Mouse (Mus musculus) neural tube, embryonic 13.5 days (tissue): ENCODE data around the gene Shisa5. TPM values are rescaled to one million over a fixed set of nuclear protein-coding genes. Genes with fewer than 3 reads are reported as not detected.

Experiments
- polyA plus RNA-seq: library from polyadenylated mRNA; unstranded; fragments of >200 nt; fragmentation: Nextera tagmentation; extraction: Ambion mirVana; gene quantifications from 2 replicates; pipeline ENCODE4 v1.2.1, GENCODE M21; 2015

The Shisa5 gene
- polyA plus RNA-seq, 1 experiment from 2014 or later: 59.9 TPM

Other genes starting within 250 kb of the Shisa5 start
- 20.7 and 23.9 TPM in 2 replicates for gene Nckipsd, start 230.2 kb upstream of the Shisa5 start, polyA plus RNA-seq
- 12.1 and 12.2 TPM in 2 replicates for gene Celsr3, start 212.2 kb upstream of the Shisa5 start, polyA plus RNA-seq
- gene Slc26a6, start 185.3 kb upstream of the Shisa5 start, polyA plus RNA-seq: 12.7 and 13.5 TPM in 2 replicates
- gene Tmem89, start 123.9 kb upstream of the Shisa5 start, polyA plus RNA-seq: not detected in 2 replicates
- 399 and 434 TPM in 2 replicates for gene Uqcrc1, start 101.9 kb upstream of the Shisa5 start, polyA plus RNA-seq
- gene Col7a1, start 85.0 kb upstream of the Shisa5 start, polyA plus RNA-seq: 1.7 and 2.2 TPM in 2 replicates
- gene Ucn2, start 52.6 kb upstream of the Shisa5 start, polyA plus RNA-seq: not detected in 2 replicates
- gene Pfkfb4, start 46.8 kb upstream of the Shisa5 start, polyA plus RNA-seq: 19.9 and 22.4 TPM in 2 replicates
- gene Trex1, start 21.2 kb downstream of the Shisa5 start, polyA plus RNA-seq: 12.4 and 15.0 TPM in 2 replicates
- gene Atrip, start 35.6 kb downstream of the Shisa5 start, polyA plus RNA-seq: 26.3 and 29.5 TPM in 2 replicates
- gene Ccdc51, start 43.9 kb downstream of the Shisa5 start, polyA plus RNA-seq: 14.2 and 15.5 TPM in 2 replicates
- gene Tma7, start 44.0 kb downstream of the Shisa5 start, polyA plus RNA-seq: 726 and 792 TPM in 2 replicates
- gene Plxnb1, start 56.8 kb downstream of the Shisa5 start, polyA plus RNA-seq: 19.9 and 22.2 TPM in 2 replicates
- gene Fbxw21, start 123.5 kb downstream of the Shisa5 start, polyA plus RNA-seq: not detected in 2 replicates
- gene Fbxw13, start 157.4 kb downstream of the Shisa5 start, polyA plus RNA-seq: 0.23 TPM in 1 of 2 replicates, not detected in the other
- not detected in 2 replicates for gene Fbxw20, start 196.2 kb downstream of the Shisa5 start, polyA plus RNA-seq
- not detected in 2 replicates for gene Fbxw14, start 249.1 kb downstream of the Shisa5 start, polyA plus RNA-seq